Mouse (Mus musculus): Measurements from ENCODE around the gene Gtf2f2.

GRCm38 (mm10) chr14:75900793-75901499, 109.7 kb downstream of the Gtf2f2 start:
- TF ChIP-seq CTCF (IDR thresholded peaks at IDR 0.05; ENCODE audit: control insufficient read depth, insufficient read depth, insufficient read length), result no peak
- no peak for TF ChIP-seq MYOD1 (IDR thresholded peaks at IDR 0.05; ENCODE audit: control insufficient read depth, insufficient read length, low read depth)
- no peak for TF ChIP-seq CEBPB (IDR thresholded peaks at IDR 0.05; ENCODE audit: low read depth)
- no peak for TF ChIP-seq USF1 (IDR thresholded peaks at IDR 0.05; ENCODE audit: low read depth)
